Mouse (Mus musculus) forebrain, embryonic 11.5 days (tissue): ENCODE results near the gene Nav2. TPM values are rescaled to one million over a fixed set of nuclear protein-coding genes. Genes with fewer than 3 reads are reported as not detected.

Experiments used
- ATAC-seq: fragments of 200-750 bp; cut with Nextera tagmentation; replicated peaks from 2 replicates; pipeline ENCODE4 v1.8.0; 2017; ENCODE audit warnings: moderate TSS enrichment; ENCODE audit not compliant: low FRiP score
- DNase-seq: peaks from one replicate; pipeline ENCODE4 v3.0.0-alpha.2; 2017; ENCODE audit warnings: low spot score
- H3K27ac ChIP-seq: fragments of 300-500 bp; sonication (generic); 2 replicates; pipeline ENCODE4 v1.5.1; 2014; ENCODE audit warnings: low read depth, low read length
- H3K27me3 ChIP-seq: fragments of 300-500 bp; sonication (generic); 2 replicates; pipeline ENCODE4 v1.6.1; 2014; ENCODE audit warnings: mild to moderate bottlenecking, low read length, mixed read lengths; ENCODE audit not compliant: control insufficient read depth, insufficient read depth
- H3K36me3 ChIP-seq: fragments of 300-500 bp; sonication (generic); 2 replicates; pipeline ENCODE4 v1.6.1; 2014; ENCODE audit warnings: mild to moderate bottlenecking, low read length, moderate library complexity, mixed read lengths; ENCODE audit not compliant: control insufficient read depth, insufficient read depth
- H3K4me1 ChIP-seq: fragments of 300-500 bp; sonication (generic); replicated peaks from 2 replicates; pipeline ENCODE4 v1.6.1; 2014; ENCODE audit warnings: low read length, mixed read lengths; ENCODE audit not compliant: control insufficient read depth, insufficient read depth
- H3K4me2 ChIP-seq: fragments of 300-500 bp; sonication (generic); 2 replicates; pipeline ENCODE4 v1.6.1; 2014; ENCODE audit warnings: low read depth, mild to moderate bottlenecking, low read length, moderate library complexity, mixed read lengths; ENCODE audit not compliant: severe bottlenecking
- H3K4me3 ChIP-seq: fragments of 300-500 bp; sonication (generic); 2 replicates; pipeline ENCODE4 v1.5.1; 2014; ENCODE audit warnings: low read depth, low read length
- H3K9ac ChIP-seq: fragments of 300-500 bp; sonication (generic); 2 replicates; pipeline ENCODE4 v1.6.1; 2014; ENCODE audit warnings: low read length
- H3K9me3 ChIP-seq: fragments of 300-500 bp; sonication (generic); 2 replicates; pipeline ENCODE4 v1.6.1; 2016; ENCODE audit warnings: low read length, mixed read lengths; ENCODE audit not compliant: control insufficient read depth
- WGBS: fragments of 180-500 bp; shearing (Covaris S2); extraction: QIAGEN DNeasy Blood & Tissue Kit; methylation state at CpG from one replicate; pipeline ENCODE4 v1.1.7; 2014; 5-methylcytosine and 5-hydroxymethylcytosine counted together
- polyA plus RNA-seq: library from polyadenylated mRNA; unstranded; fragments of >200 nt; fragmentation: Nextera tagmentation; extraction: Ambion mirVana; gene quantifications from 2 replicates; pipeline ENCODE4 v1.2.1, GENCODE M21; 2014

Gene Nav2
- polyA plus RNA-seq, 1 experiment from 2014 or later, result 7.2 TPM

- H3K36me3 ChIP-seq, result no peaks in the 10 kb centered on the region
- 79% methylated on average over 13 of the region's 13 CpGs for WGBS
- H3K4me3 ChIP-seq, result no peak overlapping the region
These were observed 659.0 kb downstream of the Nav2 start for GRCm38 (mm10) chr7:49567346-49568034.

GRCm38 (mm10) chr7:49569646-49570045, 661.1 kb downstream of the Nav2 start:
- 88% methylated on average over 7 of the region's 7 CpGs for WGBS
- Histone ChIP-seq H3K9ac (no peak overlapping the region), H3K27ac (no peak overlapping the region), H3K27me3 (no peaks in the 10 kb centered on the region), H3K9me3 (no peaks in the 10 kb centered on the region), H3K36me3 (no peaks in the 10 kb centered on the region), H3K4me1 (no peaks in the 10 kb centered on the region), H3K4me2 (no peak overlapping the region), H3K4me3 (no peak overlapping the region)
- ATAC-seq (no peak), DNase-seq (no peak)

More at GRCm38 (mm10) chr7:49567346-49568034, 659.0 kb downstream of the Nav2 start:
- ATAC-seq (no peak), DNase-seq (no peak)
- no peak overlapping the region for H3K27ac ChIP-seq
- H3K9ac ChIP-seq, result no peak overlapping the region
- no peaks in the 10 kb centered on the region for H3K27me3 ChIP-seq
- H3K4me2 ChIP-seq, result no peak overlapping the region
- no peaks in the 10 kb centered on the region for H3K9me3 ChIP-seq
- no peaks in the 10 kb centered on the region for H3K4me1 ChIP-seq

- Histone ChIP-seq H3K36me3 (no peaks in the 10 kb centered on the region), H3K27ac (no peak overlapping the region), H3K9ac (no peak overlapping the region), H3K9me3 (no peaks in the 10 kb centered on the region), H3K4me1 (no peaks in the 10 kb centered on the region), H3K4me2 (no peak overlapping the region), H3K27me3 (no peaks in the 10 kb centered on the region), H3K4me3 (no peak overlapping the region)
- no peak for ATAC-seq
- DNase-seq, result no peak
- 92% methylated on average over 2 of the region's 2 CpGs for WGBS
These were observed 663.1 kb downstream of the Nav2 start for GRCm38 (mm10) chr7:49571606-49572005.

GRCm38 (mm10) chr7:49575226-49575625, 666.7 kb downstream of the Nav2 start:
- H3K4me2 ChIP-seq, result no peak overlapping the region
- no peak for ATAC-seq
- no peak for DNase-seq
- H3K4me3 ChIP-seq, result no peak overlapping the region
- no peaks in the 10 kb centered on the region for H3K27me3 ChIP-seq
- H3K36me3 ChIP-seq, result no peaks in the 10 kb centered on the region
- no peaks in the 10 kb centered on the region for H3K9me3 ChIP-seq
- H3K27ac ChIP-seq, result no peak overlapping the region
- 90% methylated on average over 9 of the region's 9 CpGs for WGBS
- H3K9ac ChIP-seq, result no peak overlapping the region
- H3K4me1 ChIP-seq, result no peaks in the 10 kb centered on the region

- DNase-seq, result no peak
- no peaks in the 10 kb centered on the region for H3K9me3 ChIP-seq
- ATAC-seq, result no peak
- H3K4me2 ChIP-seq, result no peak overlapping the region
- H3K4me3 ChIP-seq, result no peak overlapping the region
- H3K9ac ChIP-seq, result no peak overlapping the region
- H3K27ac ChIP-seq, result no peak overlapping the region
- 82% methylated on average over 2 of the region's 2 CpGs for WGBS
- H3K4me1 ChIP-seq, result no peaks in the 10 kb centered on the region
- no peaks in the 10 kb centered on the region for H3K27me3 ChIP-seq
- no peaks in the 10 kb centered on the region for H3K36me3 ChIP-seq
These were observed 668.6 kb downstream of the Nav2 start for GRCm38 (mm10) chr7:49577096-49577495.

- WGBS, result 91% methylated on average over 2 of the region's 2 CpGs
- no peaks in the 10 kb centered on the region for H3K27me3 ChIP-seq
- H3K36me3 ChIP-seq, result no peaks in the 10 kb centered on the region
These were observed 673.4 kb downstream of the Nav2 start for GRCm38 (mm10) chr7:49581951-49582350.

GRCm38 (mm10) chr7:49582551-49582950, 674.0 kb downstream of the Nav2 start:
- Histone ChIP-seq H3K9ac (no peak overlapping the region), H3K4me3 (no peak overlapping the region), H3K27ac (no peak overlapping the region), H3K27me3 (no peaks in the 10 kb centered on the region), H3K36me3 (no peaks in the 10 kb centered on the region), H3K4me1 (no peaks in the 10 kb centered on the region), H3K9me3 (no peaks in the 10 kb centered on the region), H3K4me2 (no peak overlapping the region)
- DNase-seq (no peak), ATAC-seq (no peak)
- WGBS, result 90% methylated on average over 7 of the region's 7 CpGs

More at GRCm38 (mm10) chr7:49581951-49582350, 673.4 kb downstream of the Nav2 start:
- ATAC-seq, result no peak
- DNase-seq, result no peak
- Histone ChIP-seq H3K9ac (no peak overlapping the region), H3K4me3 (no peak overlapping the region), H3K4me2 (no peak overlapping the region), H3K27ac (no peak overlapping the region), H3K4me1 (no peaks in the 10 kb centered on the region), H3K9me3 (no peaks in the 10 kb centered on the region)

- Histone ChIP-seq H3K9me3 (no peaks in the 10 kb centered on the region), H3K4me3 (no peak overlapping the region), H3K27me3 (no peaks in the 10 kb centered on the region), H3K4me1 (no peaks in the 10 kb centered on the region), H3K4me2 (no peak overlapping the region), H3K36me3 (no peaks in the 10 kb centered on the region), H3K9ac (no peak overlapping the region), H3K27ac (no peak overlapping the region)
- ATAC-seq, result no peak
- 86% methylated on average over 6 of the region's 6 CpGs for WGBS
- no peak for DNase-seq
These were observed 674.7 kb downstream of the Nav2 start for GRCm38 (mm10) chr7:49583176-49583575.

GRCm38 (mm10) chr7:49586530-49587120, 678.1 kb downstream of the Nav2 start:
- Histone ChIP-seq H3K27me3 (no peaks in the 10 kb centered on the region), H3K4me3 (no peak overlapping the region), H3K9me3 (no peaks in the 10 kb centered on the region), H3K4me1 (no peaks in the 10 kb centered on the region), H3K27ac (no peak overlapping the region), H3K36me3 (no peaks in the 10 kb centered on the region), H3K4me2 (no peak overlapping the region), H3K9ac (no peak overlapping the region)
- WGBS, result 89% methylated on average over 5 of the region's 5 CpGs
- no peak for ATAC-seq
- DNase-seq, result no peak
